Mouse (Mus musculus) liver, postnatal 0 days (tissue): ENCODE data around the gene Psg16.

Experiments used
- CTCF ChIP-seq: sonication (generic); IDR thresholded peaks from 2 replicates; pipeline ENCODE4 v1.5.1; 2016; ENCODE audit warnings: antibody characterized with exemption, low read depth
- EP300 ChIP-seq: IDR thresholded peaks from 2 replicates; pipeline ENCODE4 v1.6.1; 2016; ENCODE audit warnings: antibody characterized with exemption, low read depth, mild to moderate bottlenecking

DNA sequence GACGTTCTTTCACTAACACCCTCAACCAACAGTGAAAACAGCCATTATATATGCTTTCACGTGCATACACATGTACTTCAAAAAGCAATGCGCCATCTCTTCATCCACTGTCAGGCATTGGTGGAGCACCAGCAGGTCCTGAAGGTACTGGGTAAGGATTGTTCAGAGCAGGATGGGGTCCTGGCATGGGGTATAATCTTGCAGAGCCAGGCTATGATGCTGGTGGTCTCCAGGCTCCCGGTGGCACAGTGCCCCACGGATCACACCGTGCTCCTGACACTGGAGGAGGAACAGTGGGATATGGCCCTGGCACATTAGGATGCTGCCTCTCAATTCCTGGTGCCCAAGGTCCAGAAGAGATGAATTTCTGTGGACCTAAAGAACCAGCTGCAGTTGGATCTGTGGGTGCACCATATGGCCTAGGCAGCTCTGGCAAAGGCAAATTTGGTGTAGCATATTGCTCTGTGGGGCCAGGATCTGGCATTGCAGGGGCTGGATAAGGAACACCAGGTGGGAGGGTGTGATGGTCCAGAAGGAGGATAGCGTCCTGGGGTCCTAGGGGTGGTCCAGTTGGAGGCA, 4.3 kb downstream of the Psg16 start:
- no peak for TF ChIP-seq CTCF
- TF ChIP-seq EP300, result no peak
